Mouse (Mus musculus) gonadal fat pad, adult 2 months (tissue): Measurements from ENCODE around the gene Leng8. TPM values are rescaled to one million over a fixed set of nuclear protein-coding genes. Genes with fewer than 3 reads are reported as not detected.

ENCODE experiments used
- DNase-seq: peaks from one replicate; pipeline ENCODE4 v3.0.0-alpha.2; 2012; ENCODE audit warnings: low read depth
- polyA plus RNA-seq: library from polyadenylated mRNA; depleted of rRNA; stranded (reverse); fragments of >200 nt; gene quantifications from 2 replicates; pipeline ENCODE4 v1.2.3, GENCODE M21; 2012

The Leng8 gene
- polyA plus RNA-seq, 1 experiment, result 692 TPM

DNA sequence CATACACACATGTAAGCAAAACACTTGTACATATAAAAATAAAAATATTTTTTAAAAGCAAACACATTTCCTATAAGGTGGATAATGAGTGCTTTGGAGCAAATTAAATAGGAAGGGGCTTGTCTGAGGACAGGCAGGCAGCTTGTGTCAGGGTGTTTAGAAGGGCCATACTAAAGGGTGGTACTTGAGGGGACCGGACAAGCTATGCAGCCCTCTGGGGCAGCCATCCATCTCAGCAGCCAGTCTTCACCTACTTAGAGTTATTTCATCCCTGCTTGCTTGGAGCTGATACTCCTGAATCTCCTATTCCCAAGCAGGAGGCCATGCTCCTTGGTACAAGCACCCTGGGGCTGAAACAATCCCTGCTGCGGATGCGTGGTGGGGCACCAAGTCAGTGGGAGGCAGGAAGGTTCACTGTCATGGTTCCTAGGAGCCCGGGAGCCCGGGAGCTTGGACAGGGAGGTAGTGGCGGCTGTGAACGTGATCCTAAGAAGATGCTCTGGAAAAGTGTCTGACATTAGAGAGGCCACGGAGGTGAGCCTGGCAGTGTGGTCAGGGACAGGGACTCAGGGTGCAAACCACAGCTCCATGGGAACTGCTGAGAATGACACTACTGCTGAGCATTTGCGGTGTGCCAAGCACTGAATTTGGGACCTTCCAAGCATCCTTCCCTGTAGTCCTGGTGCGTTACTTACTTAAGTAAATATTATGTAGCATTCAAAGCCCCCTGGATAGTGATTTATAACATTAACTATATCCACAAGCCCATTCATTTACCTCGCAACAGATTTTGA, 9.7 kb upstream of the Leng8 start:
- no peak for DNase-seq

- no peak for DNase-seq
These were observed 8.9 kb upstream of the Leng8 start for GRCm38 (mm10) chr7:4127894-4128293.

GRCm38 (mm10) chr7:4128860-4129259, 8.0 kb upstream of the Leng8 start:
- DNase-seq, result no peak

DNA sequence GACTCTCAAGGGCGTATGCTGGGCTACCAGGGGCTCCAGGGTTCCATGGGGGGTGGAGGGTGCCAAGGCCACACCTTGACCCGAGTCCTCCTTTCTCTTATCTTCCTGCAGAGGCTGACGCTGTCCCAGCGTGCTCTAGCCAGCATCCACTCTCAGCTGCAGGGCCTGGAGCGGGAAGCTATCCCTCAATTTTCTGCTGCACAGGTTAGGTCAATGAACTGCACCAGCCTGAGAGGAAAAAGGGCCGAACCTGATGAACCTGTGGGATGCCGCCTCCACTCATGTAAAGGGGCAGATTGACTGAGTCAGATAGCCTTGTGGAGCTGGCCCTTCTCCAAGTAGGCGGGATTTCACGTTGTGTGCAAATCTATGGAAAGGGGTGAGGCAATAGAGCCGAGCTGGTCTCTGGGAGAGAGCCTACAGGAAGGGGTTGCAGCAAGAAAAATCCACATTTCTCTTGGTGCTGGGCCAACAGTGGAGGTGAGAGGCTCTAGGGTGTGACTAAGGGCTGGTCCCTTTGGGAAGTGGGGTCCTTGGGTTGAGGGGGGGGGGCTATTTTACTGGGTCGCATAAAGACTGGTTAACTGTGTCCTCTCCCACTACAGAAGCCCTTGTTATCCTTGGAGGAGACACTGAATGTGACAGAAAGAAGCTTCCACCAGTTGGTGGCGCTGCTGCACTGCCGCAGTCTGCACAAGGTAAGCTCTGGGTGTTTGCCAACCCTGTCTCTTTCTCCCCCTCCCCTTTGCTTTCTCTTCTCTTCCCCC, 6.0 kb upstream of the Leng8 start:
- peak; percentile 65 for DNase-seq

- no peak for DNase-seq
These were observed 4.9 kb upstream of the Leng8 start for GRCm38 (mm10) chr7:4131964-4132363.

GRCm38 (mm10) chr7:4132581-4132980, 4.3 kb upstream of the Leng8 start:
- no peak for DNase-seq

GRCm38 (mm10) chr7:4132998-4133397, 3.8 kb upstream of the Leng8 start:
- no peak for DNase-seq

GRCm38 (mm10) chr7:4134911-4135310, 1.9 kb upstream of the Leng8 start:
- no peak for DNase-seq

GRCm38 (mm10) chr7:4136404-4136770, 452 bp upstream of the Leng8 start:
- DNase-seq, result no peak

- DNase-seq, result no peak
These were observed 907 bp downstream of the Leng8 start for GRCm38 (mm10) chr7:4137746-4138145.

DNA sequence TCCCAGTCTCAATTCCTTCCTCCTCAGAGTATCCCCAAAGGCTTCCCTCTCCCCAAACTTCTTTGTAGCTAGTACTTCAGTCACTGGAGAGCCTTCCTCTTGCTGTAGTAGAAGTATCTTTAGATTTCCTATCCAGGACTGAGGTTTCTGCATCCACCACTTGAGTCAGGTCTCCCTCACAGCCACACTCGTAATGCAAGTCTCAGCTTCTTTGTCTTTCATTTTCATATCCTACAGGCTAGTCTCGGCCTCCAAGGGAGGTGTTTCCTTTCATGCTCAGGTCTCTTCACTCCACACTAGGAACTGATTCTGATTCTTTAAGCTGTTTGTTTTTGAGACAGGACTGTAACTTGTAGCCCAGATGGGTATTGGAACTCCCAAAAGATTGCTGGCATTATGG, 1.3 kb downstream of the Leng8 start:
- DNase-seq, result no peak

- DNase-seq, result no peak
These were observed 1.8 kb downstream of the Leng8 start for GRCm38 (mm10) chr7:4138671-4139070.

DNA sequence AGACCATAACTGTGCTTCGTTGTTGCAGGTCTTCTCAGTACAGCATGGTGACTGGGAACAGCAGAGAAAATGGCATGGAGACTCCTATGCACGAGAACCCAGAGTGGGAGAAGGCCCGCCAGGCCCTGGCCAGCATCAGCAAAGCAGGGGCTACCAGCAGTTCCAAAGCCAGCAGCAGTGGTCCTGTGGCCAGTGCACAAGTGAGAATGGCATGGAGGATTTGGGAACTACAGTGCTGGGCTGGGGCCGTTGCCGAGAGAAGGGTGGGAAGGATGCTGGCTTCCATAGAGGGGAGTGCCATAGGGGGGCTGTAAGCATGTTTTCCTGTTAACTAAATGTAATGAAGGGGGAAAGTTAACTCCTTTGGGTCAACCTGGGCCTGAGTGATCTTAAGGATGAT, 2.6 kb downstream of the Leng8 start:
- no peak for DNase-seq

GRCm38 (mm10) chr7:4141648-4142325, 4.9 kb downstream of the Leng8 start:
- no peak for DNase-seq

DNA sequence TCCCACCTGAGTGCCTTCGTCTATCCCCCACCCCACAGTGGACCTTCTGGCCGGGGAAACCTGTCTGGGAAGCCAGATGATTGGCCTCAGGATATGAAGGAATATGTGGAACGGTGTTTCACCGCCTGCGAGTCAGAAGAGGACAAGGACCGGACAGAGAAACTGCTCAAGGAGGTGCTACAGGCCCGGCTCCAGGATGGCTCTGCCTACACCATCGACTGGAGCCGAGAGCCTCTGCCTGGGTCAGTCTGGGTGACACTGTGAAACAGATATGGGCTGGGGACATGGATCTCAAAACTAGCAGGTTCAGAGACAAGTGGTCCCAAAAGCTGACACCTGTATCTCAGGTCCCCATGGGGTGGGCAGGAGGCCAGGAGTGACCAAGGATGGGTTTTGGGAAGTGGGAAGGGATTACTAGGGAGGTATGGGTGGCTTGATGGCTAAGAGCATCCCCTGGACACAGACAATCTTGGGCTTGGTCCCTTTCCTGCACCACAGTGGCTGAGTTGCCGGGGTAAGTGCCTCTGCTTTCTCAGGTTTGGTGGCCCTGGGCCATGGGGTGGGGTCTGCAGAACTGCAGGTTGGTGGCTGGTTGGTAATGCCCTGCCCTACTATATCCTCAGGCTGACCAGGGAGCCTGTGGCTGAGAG, 6.1 kb downstream of the Leng8 start:
- no peak for DNase-seq

GRCm38 (mm10) chr7:4143506-4143905, 6.7 kb downstream of the Leng8 start:
- no peak for DNase-seq

DNA sequence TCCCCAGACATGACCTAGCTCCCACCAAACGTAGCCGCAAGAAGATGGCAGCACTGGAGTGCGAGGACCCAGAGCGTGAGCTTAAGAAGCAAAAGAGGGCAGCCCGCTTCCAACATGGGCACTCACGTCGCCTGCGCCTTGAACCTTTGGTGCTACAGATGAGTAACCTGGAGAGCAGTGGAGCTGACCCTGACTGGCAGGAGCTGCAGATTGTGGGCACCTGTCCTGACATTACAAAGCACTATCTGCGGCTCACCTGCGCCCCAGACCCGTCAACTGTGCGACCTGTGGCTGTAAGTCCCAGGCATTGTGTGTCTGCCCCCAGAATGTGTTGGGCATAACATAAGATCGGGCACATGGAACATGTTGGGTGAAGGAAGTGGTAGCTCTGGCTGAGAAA, 7.2 kb downstream of the Leng8 start:
- no peak for DNase-seq

DNA sequence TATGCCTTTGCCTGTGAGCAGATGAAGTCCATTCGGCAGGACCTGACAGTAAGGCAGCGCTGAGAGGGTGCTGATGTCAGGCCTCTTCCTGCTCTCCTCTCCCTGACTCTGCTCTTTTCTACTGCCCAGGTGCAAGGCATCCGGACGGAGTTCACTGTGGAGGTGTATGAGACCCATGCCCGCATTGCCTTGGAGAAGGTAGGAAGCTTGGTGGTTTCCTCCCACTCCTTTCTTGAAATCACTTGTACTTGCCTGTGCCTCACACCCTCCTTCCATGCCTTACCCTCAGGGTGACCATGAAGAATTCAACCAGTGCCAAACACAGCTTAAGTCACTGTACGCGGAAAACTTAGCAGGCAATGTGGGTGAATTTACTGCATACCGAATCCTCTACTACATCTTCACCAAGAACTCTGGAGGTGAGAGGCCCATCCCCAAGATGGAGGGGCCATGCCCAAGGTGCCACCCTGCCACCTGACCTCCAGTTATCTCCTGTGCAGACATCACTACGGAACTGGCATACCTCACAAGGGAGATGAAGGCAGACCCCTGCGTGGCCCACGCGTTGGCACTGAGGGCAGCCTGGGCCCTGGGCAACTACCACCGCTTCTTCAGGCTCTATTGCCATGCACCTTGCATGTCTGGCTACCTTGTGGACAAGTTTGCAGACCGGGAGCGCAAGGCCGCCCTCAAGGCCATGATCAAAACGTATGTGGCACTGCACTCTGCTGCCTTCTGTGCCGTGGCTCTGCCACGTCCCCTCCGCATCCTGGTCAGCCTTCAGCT, 8.1 kb downstream of the Leng8 start:
- no peak for DNase-seq

- DNase-seq, result no peak
These were observed 8.8 kb downstream of the Leng8 start for GRCm38 (mm10) chr7:4145552-4146190.

DNA sequence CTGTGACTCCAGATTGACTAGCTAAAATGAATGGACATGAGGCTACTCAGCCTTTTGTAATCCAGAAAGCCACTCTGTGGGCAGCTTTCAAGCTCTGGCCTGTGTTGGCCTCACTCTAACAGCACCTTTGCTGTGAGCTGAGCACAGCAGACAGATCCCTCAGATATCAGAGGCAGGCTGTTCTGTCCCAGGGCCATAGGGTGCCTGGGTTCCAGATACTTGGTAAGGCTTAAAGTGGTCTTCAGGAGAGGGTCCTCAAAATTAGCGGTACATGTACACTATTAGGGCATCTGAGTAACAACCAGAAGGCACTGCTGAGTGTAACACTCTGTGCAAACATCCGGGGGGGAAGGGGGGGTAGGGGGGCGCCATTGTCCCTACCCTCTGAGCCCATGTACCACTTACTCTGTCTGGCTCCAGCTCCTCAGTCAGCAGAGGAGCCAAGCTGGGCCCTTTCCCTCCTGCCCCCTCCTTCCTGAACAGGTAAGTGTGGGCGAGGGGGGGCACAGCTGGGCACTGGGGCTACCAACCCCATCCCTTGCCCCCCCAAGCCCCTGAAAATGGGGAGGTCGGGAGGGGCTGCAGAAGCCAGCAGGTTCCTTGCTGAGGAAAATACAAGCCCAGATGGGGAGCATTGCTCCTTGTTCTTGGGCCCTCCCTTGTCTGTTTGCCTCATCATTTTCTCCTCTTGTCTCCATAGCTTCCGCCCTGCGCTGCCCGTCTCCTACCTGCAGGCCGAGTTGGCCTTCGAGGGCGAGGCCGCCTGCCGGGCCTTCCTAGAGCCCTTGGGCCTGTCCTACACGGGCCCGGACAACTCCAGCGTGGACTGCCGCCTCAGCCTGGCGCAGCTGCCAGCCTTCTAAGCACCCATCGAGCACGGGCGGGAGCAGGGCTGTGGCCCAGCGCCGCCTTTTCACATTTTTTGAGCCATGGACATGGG, 9.7 kb downstream of the Leng8 start:
- no peak for DNase-seq
